Mouse (Mus musculus) heart, embryonic 11.5 days (tissue): ENCODE results near the gene Myo1b. TPM values are rescaled to one million over a fixed set of nuclear protein-coding genes. Genes with fewer than 3 reads are reported as not detected.

Source experiments
- ATAC-seq: fragments of 200-750 bp; cut with Nextera tagmentation; replicated peaks from 2 replicates; pipeline ENCODE4 v1.8.0; 2017; ENCODE audit warnings: moderate library complexity; ENCODE audit not compliant: insufficient number of reproducible peaks, low FRiP score, low TSS enrichment
- H3K27ac ChIP-seq: fragments of 300-500 bp; sonication (generic); 2 replicates; pipeline ENCODE4 v1.5.1; 2014; ENCODE audit warnings: mild to moderate bottlenecking, low read depth, low read length
- H3K27me3 ChIP-seq: fragments of 300-500 bp; sonication (generic); 2 replicates; pipeline ENCODE4 v1.6.1; 2014; ENCODE audit warnings: mild to moderate bottlenecking, low read length, mixed read lengths; ENCODE audit not compliant: control insufficient read depth, insufficient read depth
- H3K36me3 ChIP-seq: fragments of 300-500 bp; sonication (generic); 2 replicates; pipeline ENCODE4 v1.6.1; 2014; ENCODE audit warnings: mild to moderate bottlenecking, low read length, moderate library complexity, mixed read lengths; ENCODE audit not compliant: control insufficient read depth, insufficient read depth
- H3K4me1 ChIP-seq: fragments of 300-500 bp; sonication (generic); 2 replicates; pipeline ENCODE4 v1.6.1; 2014; ENCODE audit warnings: low read length; ENCODE audit not compliant: control insufficient read depth, insufficient read depth
- H3K4me2 ChIP-seq: fragments of 300-500 bp; sonication (generic); 2 replicates; pipeline ENCODE4 v1.6.1; 2014; ENCODE audit warnings: mild to moderate bottlenecking, moderate library complexity
- H3K4me3 ChIP-seq: fragments of 300-500 bp; sonication (generic); 2 replicates; pipeline ENCODE4 v1.5.1; 2014; ENCODE audit warnings: low read depth, low read length
- H3K9ac ChIP-seq: fragments of 300-500 bp; sonication (generic); 2 replicates; pipeline ENCODE4 v1.6.1; 2014; ENCODE audit warnings: mild to moderate bottlenecking, low read depth, low read length, moderate library complexity
- H3K9me3 ChIP-seq: fragments of 300-500 bp; sonication (generic); replicated peaks from 2 replicates; pipeline ENCODE4 v1.6.1; 2016; ENCODE audit warnings: low read length; ENCODE audit not compliant: control insufficient read depth
- WGBS: fragments of 180-500 bp; shearing (Covaris S2); extraction: QIAGEN DNeasy Blood & Tissue Kit; methylation state at CpG from one replicate; pipeline ENCODE4 v1.1.7; 2014; ENCODE audit not compliant: insufficient replicate concordance; 5-methylcytosine and 5-hydroxymethylcytosine counted together
- polyA plus RNA-seq: library from polyadenylated mRNA; unstranded; fragments of >200 nt; fragmentation: Nextera tagmentation; extraction: Ambion mirVana; gene quantifications from 2 replicates; pipeline ENCODE4 v1.2.1, GENCODE M21; 2014

The Myo1b gene
- polyA plus RNA-seq, 1 experiment from 2014 or later, result 51.8 TPM

GRCm38 (mm10) chr1:51930584-51930983 lies 14.7 kb upstream of the Myo1b start:
- Histone ChIP-seq H3K4me3 (no peak overlapping the region), H3K9me3 (no peaks in the 10 kb centered on the region), H3K36me3 (no peaks in the 10 kb centered on the region), H3K4me1 (peaks cover 14% of the 10 kb centered on the region), H3K27me3 (no peaks in the 10 kb centered on the region), H3K4me2 (no peak overlapping the region), H3K9ac (no peak overlapping the region), H3K27ac (no peak overlapping the region)
- 62% methylated on average over 5 of the region's 5 CpGs for WGBS
- ATAC-seq, result no peak

- Histone ChIP-seq H3K36me3 (no peaks in the 10 kb centered on the region), H3K27me3 (no peaks in the 10 kb centered on the region), H3K9me3 (no peaks in the 10 kb centered on the region), H3K27ac (no peak overlapping the region), H3K4me1 (peaks cover 14% of the 10 kb centered on the region), H3K9ac (no peak overlapping the region), H3K4me2 (no peak overlapping the region), H3K4me3 (no peak overlapping the region)
- ATAC-seq, result no peak
- 48% methylated on average over 3 of the region's 3 CpGs for WGBS
Observed at GRCm38 (mm10) chr1:51929557-51929956, 13.7 kb upstream of the Myo1b start.

- ATAC-seq, result peak; percentile 83
- no peak overlapping the region for H3K9ac ChIP-seq
- H3K4me1 ChIP-seq, result no peaks in the 10 kb centered on the region
- no peak overlapping the region for H3K27ac ChIP-seq
- WGBS, result 10% methylated on average over 12 of the region's 12 CpGs
- H3K4me3 ChIP-seq, result no peak overlapping the region
- no peaks in the 10 kb centered on the region for H3K27me3 ChIP-seq
- no peaks in the 10 kb centered on the region for H3K36me3 ChIP-seq
- no peaks in the 10 kb centered on the region for H3K9me3 ChIP-seq
- H3K4me2 ChIP-seq, result peak overlapping the region; percentile 55
Observed at GRCm38 (mm10) chr1:51922820-51923219, 6.9 kb upstream of the Myo1b start.

GRCm38 (mm10) chr1:51916276-51916675 lies 405 bp upstream of the Myo1b start:
- Histone ChIP-seq H3K9me3 (no peaks in the 10 kb centered on the region), H3K36me3 (no peaks in the 10 kb centered on the region), H3K9ac (peak overlapping the region; percentile 86; the same call in 1 of the 2 replicates), H3K27ac (no peak overlapping the region), H3K4me1 (peaks cover 13% of the 10 kb centered on the region), H3K4me3 (peak overlapping the region; percentile 80), H3K4me2 (peak overlapping the region; percentile 67), H3K27me3 (no peaks in the 10 kb centered on the region)
- WGBS, result 44% methylated on average over 5 of the region's 5 CpGs
- ATAC-seq, result no peak

DNA sequence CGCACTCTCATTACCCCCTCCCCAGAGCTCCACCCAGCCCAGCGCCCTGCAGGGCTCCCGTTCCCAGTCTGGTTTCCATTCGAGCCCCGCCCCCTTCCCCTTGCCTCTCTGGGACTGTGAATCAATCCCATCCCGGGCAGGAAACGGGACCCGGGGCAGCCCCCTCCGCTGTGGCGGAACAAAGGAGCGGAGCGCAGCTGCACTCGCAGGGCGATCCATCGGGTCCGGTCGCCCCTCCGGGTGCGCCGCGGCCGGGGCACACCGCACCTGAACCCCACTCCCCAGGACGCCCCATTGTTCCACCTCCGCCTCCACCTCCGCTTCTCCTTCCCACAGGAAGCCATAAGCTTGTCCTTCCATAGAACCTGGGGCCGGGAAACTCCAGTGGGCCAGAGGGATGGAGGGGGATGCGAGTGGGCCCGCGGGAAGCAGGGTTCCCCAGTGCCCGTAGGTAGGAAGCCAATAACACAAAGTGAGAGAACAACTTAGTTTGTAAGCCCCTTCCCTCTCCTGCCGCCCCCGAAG lies 758 bp downstream of the Myo1b start:
- Histone ChIP-seq H3K9ac (peak overlapping the region; percentile 86), H3K4me3 (peak overlapping the region; percentile 80), H3K27me3 (no peaks in the 10 kb centered on the region), H3K36me3 (no peaks in the 10 kb centered on the region), H3K4me2 (peak overlapping the region; percentile 67), H3K9me3 (no peaks in the 10 kb centered on the region), H3K4me1 (peaks cover 13% of the 10 kb centered on the region), H3K27ac (peak overlapping the region; percentile 79)
- peak; percentile 77 for ATAC-seq
- under 1% methylated on average over 33 of the region's 33 CpGs for WGBS

DNA sequence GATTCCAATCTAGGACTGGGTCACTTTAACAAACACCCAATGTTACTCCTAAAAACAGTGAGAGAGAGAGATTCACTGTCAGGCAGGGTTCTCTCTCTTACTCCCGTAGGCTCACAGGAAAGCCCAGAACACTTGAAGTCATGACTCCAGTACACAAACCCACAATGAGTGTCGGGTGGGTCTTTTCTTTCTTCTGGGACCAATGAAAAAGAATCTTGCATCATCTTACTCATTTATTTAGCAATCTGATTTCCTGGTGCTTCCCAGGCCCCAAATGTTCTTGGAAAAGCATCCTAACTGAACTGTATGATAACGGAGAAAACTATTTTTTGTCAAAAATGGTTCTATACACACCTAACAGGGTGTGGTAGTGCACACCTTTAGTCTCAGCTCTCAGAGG lies 1.8 kb downstream of the Myo1b start:
- Histone ChIP-seq H3K4me1 (peaks cover 13% of the 10 kb centered on the region), H3K27me3 (no peaks in the 10 kb centered on the region), H3K4me3 (no peak overlapping the region), H3K36me3 (no peaks in the 10 kb centered on the region), H3K9me3 (no peaks in the 10 kb centered on the region), H3K4me2 (peak overlapping the region; percentile 67; the same call in 1 of the 2 replicates), H3K9ac (no peak overlapping the region), H3K27ac (no peak overlapping the region)
- 76% methylated on average over 3 of the region's 3 CpGs for WGBS
- no peak for ATAC-seq

DNA sequence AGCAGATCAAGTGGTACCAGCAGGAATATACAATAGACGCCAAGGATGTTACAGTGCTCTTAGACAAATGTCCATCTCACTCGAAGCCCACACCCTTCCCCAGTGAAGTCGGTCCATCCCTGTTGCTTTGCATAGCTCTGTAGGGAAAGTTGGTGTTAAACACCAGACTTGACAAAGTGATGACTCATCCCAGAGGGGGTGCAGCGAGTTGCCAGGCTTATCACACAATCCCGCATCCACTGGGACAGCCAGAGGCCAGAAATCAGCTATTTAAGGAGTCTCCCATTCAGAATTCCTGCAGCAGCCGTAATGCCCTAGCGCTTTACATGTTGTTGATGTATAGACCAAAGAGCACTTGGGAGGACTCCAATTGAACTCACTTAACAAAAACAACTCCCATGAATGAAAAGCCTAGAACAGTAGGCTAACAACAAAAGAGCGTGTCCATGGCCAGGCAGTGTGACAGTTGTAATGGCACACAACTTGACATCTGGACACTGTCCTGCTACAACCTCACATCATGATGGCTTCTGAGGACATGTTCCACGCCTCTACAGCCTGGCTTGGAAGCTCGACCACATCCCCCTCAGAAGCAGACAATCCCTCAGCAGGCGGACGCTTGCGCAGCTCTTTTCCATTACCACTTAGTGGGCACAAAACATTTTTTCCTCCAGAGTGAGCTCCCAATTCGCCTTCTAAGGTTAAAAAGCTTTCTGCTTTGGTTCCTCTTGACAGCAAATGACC lies 2.6 kb downstream of the Myo1b start:
- Histone ChIP-seq H3K27ac (no peak overlapping the region), H3K9ac (no peak overlapping the region), H3K4me3 (no peak overlapping the region)

GRCm38 (mm10) chr1:51911331-51911730 lies 4.5 kb downstream of the Myo1b start:
- ATAC-seq, result no peak
- no peaks in the 10 kb centered on the region for H3K36me3 ChIP-seq
- H3K4me2 ChIP-seq, result no peak overlapping the region
- H3K4me1 ChIP-seq, result peaks cover 26% of the 10 kb centered on the region
- WGBS, result 26% methylated on average over 4 of the region's 4 CpGs
- no peak overlapping the region for H3K4me3 ChIP-seq
- H3K27ac ChIP-seq, result no peak overlapping the region
- H3K9ac ChIP-seq, result no peak overlapping the region
- no peaks in the 10 kb centered on the region for H3K27me3 ChIP-seq
- no peaks in the 10 kb centered on the region for H3K9me3 ChIP-seq

More for the DNA sequence above, 2.6 kb downstream of the Myo1b start:
- Histone ChIP-seq H3K9me3 (no peaks in the 10 kb centered on the region), H3K36me3 (no peaks in the 10 kb centered on the region), H3K4me1 (peaks cover 13% of the 10 kb centered on the region), H3K27me3 (no peaks in the 10 kb centered on the region), H3K4me2 (peak overlapping the region; percentile 17)
- ATAC-seq, result no peak
- 32% methylated on average over 14 of the region's 14 CpGs for WGBS

- Histone ChIP-seq H3K4me2 (no peak overlapping the region), H3K4me3 (no peak overlapping the region), H3K27me3 (no peaks in the 10 kb centered on the region), H3K36me3 (no peaks in the 10 kb centered on the region), H3K27ac (no peak overlapping the region), H3K4me1 (peaks cover 27% of the 10 kb centered on the region), H3K9ac (no peak overlapping the region), H3K9me3 (no peaks in the 10 kb centered on the region)
- WGBS, result 64% methylated on average over 2 of the region's 2 CpGs
- no peak for ATAC-seq
Observed at GRCm38 (mm10) chr1:51909204-51909603, 6.7 kb downstream of the Myo1b start.
